In genomic region chr11:30267036-30267891, GRCm38 (mm10) we compare ENCODE assay signal across 8 mouse cellular contexts. TPM values are rescaled to one million over a fixed set of nuclear protein-coding genes. Genes with fewer than 3 reads are reported as not detected.
DNase-seq lines count a peak whose midpoint lies in the region; ATAC-seq and TF ChIP-seq lines count a peak whose summit lies in the region.

No protein-coding gene starts in this region.

- DNase-seq in 3T3-L1 (ENCODE audit: low read depth, low spot score), result peak; percentile 77
- peak; percentile 65 for DNase-seq in adrenal gland, postnatal 10 days
- no peak for DNase-seq in liver, adult 2 months (ENCODE audit: extremely low read depth, low read depth, low spot score)
- DNase-seq in midbrain, postnatal 0 days (ENCODE audit: low spot score), result peak; percentile 81
- DNase-seq in telencephalon, adult 2 months (ENCODE audit: low read depth, low spot score), result peak; percentile 73

- peak overlapping the region; percentile 80 for H3K4me2 ChIP-seq in embryonic facial prominence, embryonic 13.5 days
- H3K4me2 ChIP-seq in heart, embryonic 12.5 days, result peak overlapping the region; percentile 77
- H3K4me2 ChIP-seq in kidney, embryonic 16.5 days (replicated peaks; ENCODE audit: low read depth, low read length), result peak overlapping the region; percentile 65
- H3K4me2 ChIP-seq in midbrain, postnatal 0 days (ENCODE audit: low read depth, low read length, poor library complexity, severe bottlenecking), result peak overlapping the region; percentile 51

- H3K27ac ChIP-seq in embryonic facial prominence, embryonic 13.5 days, result peak overlapping the region; percentile 93
- H3K27ac ChIP-seq in heart, embryonic 12.5 days (ENCODE audit: poor library complexity, severe bottlenecking), result peak overlapping the region; percentile 97
- H3K27ac ChIP-seq in kidney, embryonic 16.5 days (ENCODE audit: low read length), result peak overlapping the region; percentile 95
- peak overlapping the region; percentile 64 for H3K27ac ChIP-seq in liver, adult 2 months (replicated peaks; ENCODE audit: insufficient read depth, low read depth, low read length)
- peak overlapping the region; percentile 99 for H3K27ac ChIP-seq in midbrain, postnatal 0 days (ENCODE audit: low read depth, low read length)

- no peaks in the 10 kb centered on the region for H3K9me3 ChIP-seq in embryonic facial prominence, embryonic 13.5 days
- no peaks in the 10 kb centered on the region for H3K9me3 ChIP-seq in heart, embryonic 12.5 days (replicated peaks)
- no peaks in the 10 kb centered on the region for H3K9me3 ChIP-seq in kidney, embryonic 16.5 days (ENCODE audit: low read length)
- no peaks in the 10 kb centered on the region for H3K9me3 ChIP-seq in midbrain, postnatal 0 days (ENCODE audit: low read length)

- H3K27me3 ChIP-seq in embryonic facial prominence, embryonic 13.5 days, result no peaks in the 10 kb centered on the region
- no peaks in the 10 kb centered on the region for H3K27me3 ChIP-seq in heart, embryonic 12.5 days (replicated peaks)
- H3K27me3 ChIP-seq in kidney, embryonic 16.5 days (ENCODE audit: insufficient read depth, low read length), result no peaks in the 10 kb centered on the region
- H3K27me3 ChIP-seq in liver, adult 2 months (ENCODE audit: control insufficient read depth, insufficient read depth, low read length), result peaks cover 6% of the 10 kb centered on the region; the same call in 1 of the 2 replicates
- no peaks in the 10 kb centered on the region for H3K27me3 ChIP-seq in midbrain, postnatal 0 days (ENCODE audit: insufficient read depth, low read length)

- no peak for TF ChIP-seq POLR2A in liver, adult 2 months (IDR thresholded peaks at IDR 0.05; ENCODE audit: extremely low read depth, insufficient read depth, low read length)

- WGBS in embryonic facial prominence, embryonic 13.5 days, result under 1% methylated on average over 69 of the region's 69 CpGs
- WGBS in heart, embryonic 12.5 days, result under 1% methylated on average over 57 of the region's 69 CpGs
- under 1% methylated on average over 60 of the region's 69 CpGs for whole genome bisulfite sequencing in kidney, embryonic 16.5 days
- 2% methylated on average over 69 of the region's 69 CpGs for WGBS in liver, adult 2 months
- 0% methylated on average over 64 of the region's 69 CpGs for WGBS in midbrain, postnatal 0 days

- H3K79me2 ChIP-seq in liver, adult 2 months (ENCODE audit: control insufficient read depth, insufficient read depth, low read length), result peaks cover 7% of the 10 kb centered on the region; the same call in 1 of the 2 replicates

- peak overlapping the region; percentile 95 for H3K4me3 ChIP-seq in embryonic facial prominence, embryonic 13.5 days
- H3K4me3 ChIP-seq in heart, embryonic 12.5 days, result peak overlapping the region; percentile 92
- H3K4me3 ChIP-seq in kidney, embryonic 16.5 days (ENCODE audit: low read length), result peak overlapping the region; percentile 84
- H3K4me3 ChIP-seq in liver, adult 2 months (ENCODE audit: insufficient read depth, low read depth, low read length), result peak overlapping the region; percentile 96
- peak overlapping the region; percentile 100 for H3K4me3 ChIP-seq in midbrain, postnatal 0 days (ENCODE audit: low read depth, low read length)

- peaks cover 22% of the 10 kb centered on the region for H3K4me1 ChIP-seq in embryonic facial prominence, embryonic 13.5 days
- peaks cover 28% of the 10 kb centered on the region for H3K4me1 ChIP-seq in heart, embryonic 12.5 days (replicated peaks)
- peaks cover 21% of the 10 kb centered on the region for H3K4me1 ChIP-seq in kidney, embryonic 16.5 days (ENCODE audit: insufficient read depth, low read length)
- no peaks in the 10 kb centered on the region for H3K4me1 ChIP-seq in liver, adult 2 months (ENCODE audit: control insufficient read depth, insufficient read depth, low read length)
- H3K4me1 ChIP-seq in midbrain, postnatal 0 days (ENCODE audit: insufficient read depth, low read length), result no peaks in the 10 kb centered on the region

- no peaks in the 10 kb centered on the region for H3K36me3 ChIP-seq in embryonic facial prominence, embryonic 13.5 days
- no peaks in the 10 kb centered on the region for H3K36me3 ChIP-seq in heart, embryonic 12.5 days
- H3K36me3 ChIP-seq in kidney, embryonic 16.5 days (ENCODE audit: insufficient read depth, low read length), result no peaks in the 10 kb centered on the region
- H3K36me3 ChIP-seq in liver, adult 2 months (ENCODE audit: control insufficient read depth, insufficient read depth, low read length), result no peaks in the 10 kb centered on the region
- H3K36me3 ChIP-seq in midbrain, postnatal 0 days (ENCODE audit: insufficient read depth, low read length), result no peaks in the 10 kb centered on the region

- ATAC-seq in embryonic facial prominence, embryonic 13.5 days (ENCODE audit: insufficient number of reproducible peaks, insufficient read depth, low FRiP score, low TSS enrichment, low read depth), result peak; percentile 75
- peak; percentile 73 for ATAC-seq in heart, embryonic 12.5 days (ENCODE audit: insufficient number of reproducible peaks, low FRiP score)
- ATAC-seq in kidney, embryonic 16.5 days (ENCODE audit: low FRiP score, low TSS enrichment), result peak; percentile 85
- ATAC-seq in midbrain, postnatal 0 days (ENCODE audit: low FRiP score), result peak; percentile 75

- peak overlapping the region; percentile 91 for H3K9ac ChIP-seq in embryonic facial prominence, embryonic 13.5 days
- H3K9ac ChIP-seq in heart, embryonic 12.5 days, result peak overlapping the region; percentile 99
- peak overlapping the region; percentile 92 for H3K9ac ChIP-seq in kidney, embryonic 16.5 days (replicated peaks; ENCODE audit: low read length)
- peak overlapping the region; percentile 85 for H3K9ac ChIP-seq in liver, adult 2 months (ENCODE audit: low read depth, low read length)
- peak overlapping the region; percentile 99 for H3K9ac ChIP-seq in midbrain, postnatal 0 days (replicated peaks; ENCODE audit: low read length, poor library complexity, severe bottlenecking)

- no peak for TF ChIP-seq CTCF in liver, adult 2 months (IDR thresholded peaks at IDR 0.05; ENCODE audit: low read depth, low read length)
- no peak for TF ChIP-seq CTCF in midbrain, postnatal 0 days (IDR thresholded peaks at IDR 0.05)

RNA-seq across cellular contexts. Expression of gene Sptbn1, which starts 0.7 kb away (rescaled TPM):
- 100 to 1,000 TPM; 262 to 303 TPM for total RNA-seq in adrenal gland, postnatal 10 days (2021)
- 80.9 and 91.1 TPM in 2 replicates for polyA plus RNA-seq in embryonic facial prominence, embryonic 13.5 days (2015; fragmentation: Nextera tagmentation; extraction: Ambion mirVana)
- polyA plus RNA-seq in heart, embryonic 12.5 days (2016; fragmentation: Nextera tagmentation; extraction: Ambion mirVana), result 188 and 194 TPM in 2 replicates
- polyA plus RNA-seq in kidney, embryonic 16.5 days (2015; fragmentation: Nextera tagmentation; extraction: Ambion mirVana), result 119 and 135 TPM in 2 replicates
- 50.9 and 56.5 TPM in 2 replicates for total RNA-seq in liver, adult 2 months (2014; rRNA removed)
- polyA plus RNA-seq in liver, adult 2 months (2012; rRNA removed), result 11.0 and 13.0 TPM in 2 replicates
- total RNA-seq in midbrain, postnatal 0 days (2014; rRNA removed), result 294 and 367 TPM in 2 replicates
- polyA plus RNA-seq in midbrain, postnatal 0 days (2015; fragmentation: Nextera tagmentation; extraction: Ambion mirVana), result 170 and 173 TPM in 2 replicates
